Mouse (Mus musculus) inflammation-experienced regulatory T-cells, adult 6 months (primary cell): ENCODE measurements around the gene Susd4. TPM values are rescaled to one million over a fixed set of nuclear protein-coding genes. Genes with fewer than 3 reads are reported as not detected.

ENCODE experiments used
- ATAC-seq: one replicate; pipeline ENCODE4 v1.8.0; 2017
- polyA plus RNA-seq, 3 experiments: library from polyadenylated mRNA; unstranded; fragments of 100-300 nt; shearing (Covaris generic); gene quantifications; one replicate each; pipeline ENCODE4 v1.2.1; 2017

Gene Susd4
- polyA plus RNA-seq, 3 experiments from 2014 or later = 3.9 to 5.5 TPM; not detected in 1

DNA sequence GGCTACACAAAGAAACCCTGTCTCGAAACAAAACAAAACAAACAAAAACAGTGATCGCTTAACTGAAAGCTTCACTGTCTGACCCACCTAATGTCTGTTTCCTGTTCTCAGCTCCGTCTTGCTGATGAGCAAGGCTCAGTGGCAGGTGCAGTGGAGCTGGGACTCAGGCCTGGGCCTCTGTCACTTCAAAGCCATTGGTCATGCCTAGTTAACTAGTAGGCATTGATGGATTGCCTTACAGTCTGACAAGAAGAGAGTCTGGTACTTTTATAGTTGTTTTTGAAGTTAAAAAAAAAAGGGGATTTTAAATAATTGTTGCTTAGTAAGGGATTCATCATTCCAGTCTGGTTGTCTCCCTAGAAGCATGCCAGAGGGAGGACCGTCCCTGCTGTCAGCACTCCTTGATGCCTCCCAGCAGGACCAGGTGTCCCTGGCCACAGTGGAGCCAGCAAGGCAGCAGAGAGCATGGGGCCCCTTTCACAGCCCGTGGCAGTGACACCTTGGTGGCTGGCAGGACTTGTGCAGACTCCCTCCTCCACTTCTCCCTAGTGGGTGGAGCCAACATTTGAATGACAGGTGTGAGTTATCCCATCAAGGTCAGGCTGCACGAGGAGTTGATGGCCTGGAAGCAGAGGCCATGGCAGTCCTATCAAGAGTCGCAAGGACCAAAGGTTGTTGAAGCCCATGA is 98.2 kb downstream of the Susd4 start:
- ATAC-seq = no peak

DNA sequence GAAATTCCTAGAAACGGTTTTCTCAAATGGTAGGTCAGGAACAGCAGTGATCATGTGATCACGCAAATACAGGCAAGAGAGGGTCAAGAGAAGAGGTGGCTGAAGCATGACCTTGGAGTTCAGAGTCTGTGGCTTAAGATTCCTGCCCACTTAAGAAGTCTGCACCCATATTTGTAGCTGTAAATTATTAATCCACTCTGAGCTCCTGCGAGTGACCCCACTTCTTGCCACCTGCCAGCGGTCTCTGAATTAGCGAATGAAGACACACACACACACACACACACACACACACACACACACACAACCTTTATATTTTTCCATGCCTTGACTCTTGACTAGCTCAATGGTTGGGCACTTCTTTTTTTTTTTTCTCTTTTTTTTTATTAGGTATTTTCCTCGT is 99.7 kb downstream of the Susd4 start:
- ATAC-seq = no peak

DNA sequence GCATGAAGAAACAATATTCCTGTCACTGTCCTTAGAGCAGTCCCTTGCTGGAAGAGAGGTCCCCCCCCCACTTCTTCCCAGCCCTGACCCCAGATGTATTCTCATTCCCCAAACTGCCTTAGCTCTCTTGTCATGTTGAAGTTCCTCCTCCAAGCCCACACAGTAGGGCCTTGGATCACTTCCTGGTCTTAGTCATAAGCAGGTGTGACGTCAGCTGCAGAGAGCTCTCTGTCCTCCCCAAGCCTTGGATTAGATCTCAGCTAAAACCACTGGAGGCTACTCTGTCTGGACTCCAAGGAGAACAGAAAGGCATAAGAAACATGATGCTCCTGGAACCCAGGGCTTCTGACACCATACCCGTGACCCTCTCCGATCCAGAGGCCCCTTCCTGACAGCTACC is 104.2 kb downstream of the Susd4 start:
- no peak for ATAC-seq

DNA sequence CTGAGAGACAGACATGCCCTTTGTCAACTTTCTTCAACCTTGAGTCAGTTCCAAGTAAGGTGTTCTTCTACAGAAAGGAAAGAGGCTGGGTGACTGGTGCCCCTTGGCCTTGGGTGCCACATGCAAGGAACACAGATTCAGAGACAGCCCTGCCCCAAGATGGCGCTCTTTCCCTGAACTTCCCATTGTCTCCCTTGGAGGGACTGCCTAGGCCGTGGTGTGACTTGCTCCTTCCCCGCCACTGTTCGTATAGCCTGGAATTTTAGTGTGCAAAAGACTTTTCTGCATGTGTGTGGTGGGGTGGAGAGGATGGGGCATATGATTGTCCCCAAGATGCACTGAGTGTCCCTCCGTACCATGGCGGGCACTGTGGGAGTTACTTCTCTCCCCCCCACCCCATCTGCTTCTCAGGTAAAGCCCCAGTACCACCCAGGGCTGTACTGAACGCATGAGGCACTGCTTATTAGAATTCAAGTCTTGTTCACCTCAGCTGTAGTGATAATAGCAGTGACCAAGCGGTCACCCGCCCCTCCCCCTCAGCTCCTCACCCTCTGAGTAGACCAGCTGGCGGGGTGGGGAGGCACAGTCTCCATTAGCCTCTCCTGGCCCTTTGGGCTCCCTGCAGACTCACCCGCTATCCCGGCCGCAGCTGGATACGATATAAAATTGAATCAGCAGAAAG is 104.9 kb downstream of the Susd4 start:
- ATAC-seq = no peak

DNA sequence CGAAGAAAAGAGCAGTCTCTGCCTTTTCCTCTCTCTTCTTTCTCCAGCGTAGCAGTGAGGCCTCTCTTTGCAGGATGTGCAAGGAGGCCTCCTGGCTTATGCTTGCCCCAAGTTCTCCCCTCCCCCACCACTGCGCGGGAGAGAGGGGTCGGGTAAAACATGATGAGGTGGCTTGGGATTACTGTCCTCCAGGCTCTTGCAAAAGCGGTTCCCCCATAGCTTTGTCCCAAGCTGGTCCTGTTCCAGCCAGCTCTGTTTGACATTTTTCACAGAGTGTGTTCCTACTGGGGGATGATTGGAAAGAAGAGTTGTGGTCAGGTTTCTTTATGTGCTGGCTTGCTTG is 105.4 kb downstream of the Susd4 start:
- ATAC-seq = no peak

DNA sequence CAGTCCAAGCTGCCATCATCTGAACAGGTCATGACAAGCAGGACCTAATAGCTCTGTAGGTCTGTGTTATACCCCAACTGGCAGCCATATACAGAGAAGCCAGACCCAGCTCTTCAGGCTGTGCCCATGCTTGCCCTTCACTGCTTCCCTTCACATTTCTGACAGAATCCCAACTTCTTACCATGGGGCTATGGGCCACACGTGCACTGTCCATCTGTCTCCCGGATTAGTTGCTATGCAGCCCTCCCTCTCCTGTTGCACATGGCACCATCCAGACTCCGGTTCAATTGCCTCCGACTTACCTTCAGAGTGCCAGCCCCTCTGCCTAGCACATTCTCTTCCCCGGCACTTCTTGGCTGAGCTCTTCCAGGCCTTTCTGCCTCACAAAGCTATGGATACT is 114.5 kb downstream of the Susd4 start:
- no peak for ATAC-seq

DNA sequence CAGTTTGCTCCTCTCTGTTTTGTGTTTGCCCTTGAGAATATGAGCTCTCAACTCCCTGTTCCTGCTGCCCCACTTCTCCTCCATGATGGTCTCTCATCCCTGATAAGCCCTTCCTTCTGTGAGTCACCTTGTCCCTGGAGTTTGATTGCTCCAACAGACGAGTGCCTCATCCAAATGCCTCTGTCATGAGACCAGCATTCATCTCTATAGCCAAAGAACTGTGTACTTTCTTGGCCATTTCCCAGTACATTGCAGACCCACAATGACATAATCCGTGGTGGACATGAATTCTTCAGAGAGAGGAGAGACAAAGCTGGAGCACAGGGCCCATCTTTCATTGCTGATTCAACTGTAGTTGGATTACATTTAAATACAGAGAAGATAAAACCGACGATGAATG is 115.1 kb downstream of the Susd4 start:
- ATAC-seq = no peak

DNA sequence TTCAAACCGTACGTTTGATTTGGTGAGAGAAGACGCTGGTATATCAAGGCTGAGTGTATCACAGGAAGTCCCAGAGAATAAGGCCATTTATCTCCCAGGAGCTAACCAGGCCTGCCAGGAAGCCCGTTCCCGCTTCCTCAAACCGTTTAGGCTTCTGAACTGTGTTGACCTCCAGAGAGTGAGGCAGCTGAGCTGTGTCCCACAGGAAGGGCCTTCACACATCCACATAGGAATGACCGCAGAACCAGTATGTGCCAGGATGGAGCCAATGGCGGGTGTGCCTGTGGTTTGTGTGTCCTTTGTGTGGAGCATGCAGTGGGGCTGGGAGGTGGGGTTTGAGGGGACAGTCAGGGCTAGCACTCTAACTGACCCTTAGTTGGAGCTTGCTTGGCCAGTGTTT is 117.6 kb downstream of the Susd4 start:
- no peak for ATAC-seq

DNA sequence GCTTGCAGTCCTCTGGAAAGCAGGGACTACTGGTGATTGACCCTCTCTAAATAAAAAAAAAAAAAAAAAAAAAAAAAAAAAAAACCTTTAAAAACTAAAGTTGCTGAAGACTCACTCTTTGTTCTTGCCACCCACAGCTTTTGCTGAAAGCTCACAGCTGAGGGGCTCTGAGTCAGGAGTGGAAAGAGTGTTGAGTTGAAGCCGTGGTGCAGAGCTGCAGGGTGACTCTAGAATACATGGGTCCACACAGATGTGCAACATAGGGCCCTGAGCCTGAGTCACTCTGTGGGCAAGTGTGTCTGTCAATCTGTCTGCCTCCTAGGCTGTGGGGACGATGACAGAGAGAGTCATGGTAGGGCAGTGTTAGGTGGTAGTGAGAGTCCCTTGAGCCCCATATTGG is 119.0 kb downstream of the Susd4 start:
- ATAC-seq = no peak

DNA sequence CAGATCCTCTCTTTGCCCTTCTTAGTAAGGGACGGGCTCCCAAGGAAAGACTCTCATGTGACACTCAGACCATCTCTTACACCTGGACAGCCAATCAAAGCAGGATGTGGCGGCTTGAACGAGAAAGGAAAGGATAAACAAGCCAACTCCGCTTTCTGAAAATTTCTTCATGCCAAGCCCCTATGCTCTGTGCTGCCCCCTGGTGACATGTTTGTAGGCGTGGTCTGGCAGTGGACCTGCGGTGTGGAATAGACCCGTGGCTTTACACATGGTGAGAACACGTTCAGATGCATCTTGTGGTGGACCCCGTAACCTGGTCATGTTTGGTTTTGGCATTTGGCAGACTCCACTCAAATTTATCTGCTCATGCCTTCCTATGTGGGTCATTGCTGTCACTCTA is 132.0 kb downstream of the Susd4 start:
- no peak for ATAC-seq

DNA sequence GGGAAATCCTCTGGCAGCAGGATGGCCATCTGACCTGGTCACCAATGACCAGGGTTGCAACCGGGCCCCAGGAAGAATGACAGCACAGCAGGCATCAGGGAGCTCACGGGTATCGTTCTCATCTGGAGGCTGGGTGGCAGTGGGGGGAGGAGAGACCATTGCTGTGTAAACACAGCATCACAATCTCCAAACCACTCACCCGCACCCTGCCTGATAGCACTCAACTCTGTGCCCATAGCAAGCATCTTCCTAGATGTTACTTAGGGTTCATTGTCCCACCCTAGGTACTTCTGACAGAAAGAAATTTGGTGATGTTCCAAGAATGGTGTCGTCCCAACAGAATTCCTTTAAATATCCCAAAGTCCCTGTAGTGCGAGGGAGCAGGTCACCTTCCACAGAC is 133.4 kb downstream of the Susd4 start:
- no peak for ATAC-seq

DNA sequence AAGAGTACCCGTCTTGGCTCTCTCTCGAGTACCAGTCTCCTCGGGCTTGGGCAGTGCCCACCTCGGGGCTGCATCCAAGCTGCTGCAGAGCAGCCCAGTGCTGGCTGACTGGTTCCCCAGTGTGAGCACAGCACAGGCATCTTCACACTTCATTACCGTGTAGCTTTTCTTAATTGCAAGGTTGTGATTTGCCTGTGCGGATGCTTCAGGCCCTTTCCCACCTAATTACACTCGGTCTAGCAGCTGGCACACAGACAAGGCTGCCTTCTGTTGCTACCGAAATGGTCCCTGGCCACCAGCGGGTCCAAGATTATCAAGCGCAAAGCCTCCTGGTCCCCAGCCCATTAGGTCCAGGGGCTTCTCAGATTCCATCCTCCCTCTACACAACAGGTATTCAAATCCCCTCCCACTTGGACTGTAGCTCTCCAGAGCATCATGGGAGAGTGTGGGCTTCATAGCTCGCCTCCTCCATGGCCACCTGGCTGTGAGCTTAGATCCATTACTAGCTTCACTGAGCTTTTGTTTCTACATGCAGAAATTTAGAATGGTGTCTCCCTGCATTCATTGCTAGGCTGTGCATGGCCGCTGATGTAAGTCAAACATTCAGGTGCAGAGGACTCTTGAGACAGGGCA is 134.0 kb downstream of the Susd4 start:
- no peak for ATAC-seq

DNA sequence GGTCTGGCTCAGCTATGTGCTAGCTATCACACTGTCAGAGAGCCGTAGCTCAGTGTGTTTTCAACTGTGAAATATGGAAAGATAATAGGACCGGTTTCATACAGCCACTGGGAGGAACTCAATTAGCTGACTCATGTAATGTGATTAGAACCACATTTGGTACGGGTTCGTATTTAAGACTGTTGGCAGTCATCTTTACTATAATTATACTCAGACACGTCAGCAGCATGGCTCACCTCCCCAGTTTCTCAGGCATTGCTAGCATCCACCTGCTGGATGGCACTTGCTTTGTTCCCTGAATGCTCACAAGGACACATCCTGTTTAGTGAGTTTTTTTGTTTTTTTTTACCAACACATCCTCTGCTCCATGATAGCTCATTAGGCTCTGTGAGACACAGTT is 138.4 kb downstream of the Susd4 start:
- ATAC-seq = no peak

DNA sequence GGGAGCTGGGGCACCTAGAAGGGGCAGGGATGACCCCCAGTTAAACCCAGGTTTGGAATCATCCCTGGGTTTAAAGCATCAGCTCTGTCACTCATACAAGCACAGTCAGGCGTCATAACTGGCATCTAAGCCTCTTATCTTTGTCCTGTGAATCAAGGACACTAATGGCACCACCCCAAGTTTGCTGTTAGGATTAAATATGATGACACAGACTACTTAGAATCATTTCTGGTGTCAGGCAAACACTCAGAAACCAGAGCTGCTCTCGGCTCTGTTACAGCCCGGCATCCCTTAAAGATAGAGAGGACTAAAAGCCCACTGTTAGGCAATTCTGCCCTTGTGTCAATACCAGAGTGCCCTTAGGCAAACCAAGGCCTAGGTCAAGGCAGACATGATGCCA is 139.2 kb downstream of the Susd4 start:
- no peak for ATAC-seq

DNA sequence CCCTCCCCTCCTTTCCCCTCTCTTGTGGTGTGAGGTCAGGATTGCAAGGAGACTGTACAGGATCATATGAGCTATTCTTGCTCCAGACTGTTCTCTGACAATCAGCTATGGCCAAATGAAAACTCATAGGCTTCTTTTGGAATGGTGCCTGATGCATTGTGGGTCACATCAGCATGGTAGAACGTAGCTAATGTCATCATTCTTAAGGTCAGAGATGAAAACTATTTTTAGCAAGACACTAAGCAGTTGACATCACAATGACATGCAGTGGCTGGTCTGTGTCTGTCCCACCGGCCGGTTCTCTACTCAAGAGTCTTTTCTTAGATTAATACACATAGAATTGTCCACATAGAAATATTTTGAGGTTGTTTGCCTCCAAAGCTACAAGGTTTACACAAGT is 142.0 kb downstream of the Susd4 start:
- no peak for ATAC-seq

DNA sequence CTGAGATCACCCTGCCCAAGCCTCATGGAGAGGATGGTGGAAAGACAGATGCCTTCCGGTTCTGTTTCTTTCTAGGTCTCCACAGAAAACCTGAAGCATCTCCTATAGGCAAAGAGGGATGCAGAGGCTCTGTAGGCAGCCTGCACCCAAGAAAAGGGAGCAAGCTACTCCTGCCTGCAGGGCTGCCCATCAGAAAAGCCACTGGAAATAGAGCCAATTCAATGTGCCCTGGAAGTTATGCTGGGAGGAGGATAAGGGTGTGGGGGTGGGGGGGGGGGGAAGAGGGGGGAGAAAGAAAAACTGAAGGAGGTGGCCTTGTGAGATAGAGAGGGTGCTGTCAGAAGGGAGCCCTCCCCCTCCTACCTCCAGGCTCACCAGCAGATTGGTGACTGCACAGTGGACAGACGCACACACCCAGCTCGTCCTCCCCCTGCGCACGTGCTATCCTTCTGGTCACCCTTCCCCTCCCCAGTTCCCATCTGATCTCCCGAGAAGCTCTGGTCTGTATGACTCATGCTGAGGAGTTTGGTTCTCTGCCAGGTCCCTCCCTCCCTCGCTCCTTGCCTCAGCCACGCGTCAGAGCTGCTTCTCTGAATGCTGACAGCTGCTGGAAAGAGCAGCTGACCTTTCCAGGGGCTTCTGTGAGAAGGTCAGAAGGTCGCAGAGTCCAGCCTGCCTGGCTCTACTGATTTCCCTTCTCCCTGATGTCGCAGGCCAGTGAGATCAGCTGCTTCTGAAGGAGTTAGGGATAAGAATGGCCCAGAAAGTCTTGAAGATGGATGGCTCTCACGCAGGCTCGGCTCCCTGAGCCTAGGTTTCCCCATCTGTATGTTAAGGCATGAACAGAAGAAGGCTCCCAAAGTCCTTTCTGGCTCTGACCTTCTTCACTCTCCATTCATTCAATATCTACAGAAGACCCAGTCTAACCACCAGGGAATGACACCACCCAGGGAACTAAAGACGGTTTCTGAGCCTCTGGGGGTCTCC is 144.7 kb downstream of the Susd4 start:
- ATAC-seq = no peak

DNA sequence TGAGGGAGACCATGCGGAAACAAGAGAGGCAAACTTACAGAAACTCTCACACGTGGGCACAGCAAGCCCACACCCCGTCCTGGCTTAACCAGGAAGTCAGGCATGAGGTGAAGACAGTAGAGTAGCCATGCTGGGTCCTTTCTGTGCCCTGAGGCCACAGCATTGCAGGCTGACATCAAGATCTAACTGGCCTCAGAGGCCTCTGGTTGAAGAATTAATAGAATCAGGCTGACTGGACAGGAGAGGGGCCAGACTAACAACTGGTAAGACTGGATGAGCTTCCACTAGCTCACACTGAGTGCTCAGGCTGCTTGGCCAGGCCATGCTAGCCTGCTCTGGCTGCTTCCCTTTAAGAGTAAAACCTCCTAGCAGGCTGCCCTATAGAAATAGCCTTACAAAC is 145.4 kb downstream of the Susd4 start:
- no peak for ATAC-seq

DNA sequence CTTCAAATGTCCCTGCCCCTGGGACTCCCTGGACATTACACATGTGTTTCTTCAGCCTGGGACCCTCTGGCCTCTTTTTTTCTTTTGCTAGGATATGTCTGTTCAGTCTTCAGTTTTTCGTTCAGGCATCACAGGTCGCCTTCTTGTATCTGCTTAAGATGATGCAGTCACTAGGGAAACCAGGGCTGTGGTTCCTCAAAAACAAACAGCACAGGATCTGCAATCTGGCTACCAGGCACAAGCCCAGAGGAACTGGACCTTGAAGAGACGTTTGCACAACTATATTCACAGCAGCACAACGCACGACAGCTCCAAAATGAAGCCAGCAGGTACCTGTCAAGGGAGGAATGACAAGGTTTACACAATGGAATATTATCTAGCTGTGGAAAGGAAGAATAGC is 145.9 kb downstream of the Susd4 start:
- ATAC-seq = no peak

DNA sequence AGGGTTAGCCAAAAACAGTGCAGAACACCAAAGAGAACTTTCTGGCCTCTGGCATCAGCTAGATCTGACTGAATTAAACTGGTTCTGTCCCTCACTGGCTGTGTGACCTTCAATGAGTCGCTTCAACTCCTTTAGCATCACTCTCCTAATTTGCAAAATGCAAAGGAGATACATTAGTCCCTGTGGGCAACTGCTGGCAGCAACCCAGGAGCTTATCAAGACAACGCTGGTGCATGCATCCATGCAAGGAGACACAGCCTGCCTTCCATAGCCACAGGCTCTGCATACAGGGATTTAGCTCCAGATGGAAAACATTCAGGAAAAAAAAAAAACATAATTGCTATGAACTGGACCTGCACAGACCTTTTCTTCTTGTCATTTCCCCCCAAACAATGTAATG is 148.9 kb downstream of the Susd4 start:
- ATAC-seq = no peak

DNA sequence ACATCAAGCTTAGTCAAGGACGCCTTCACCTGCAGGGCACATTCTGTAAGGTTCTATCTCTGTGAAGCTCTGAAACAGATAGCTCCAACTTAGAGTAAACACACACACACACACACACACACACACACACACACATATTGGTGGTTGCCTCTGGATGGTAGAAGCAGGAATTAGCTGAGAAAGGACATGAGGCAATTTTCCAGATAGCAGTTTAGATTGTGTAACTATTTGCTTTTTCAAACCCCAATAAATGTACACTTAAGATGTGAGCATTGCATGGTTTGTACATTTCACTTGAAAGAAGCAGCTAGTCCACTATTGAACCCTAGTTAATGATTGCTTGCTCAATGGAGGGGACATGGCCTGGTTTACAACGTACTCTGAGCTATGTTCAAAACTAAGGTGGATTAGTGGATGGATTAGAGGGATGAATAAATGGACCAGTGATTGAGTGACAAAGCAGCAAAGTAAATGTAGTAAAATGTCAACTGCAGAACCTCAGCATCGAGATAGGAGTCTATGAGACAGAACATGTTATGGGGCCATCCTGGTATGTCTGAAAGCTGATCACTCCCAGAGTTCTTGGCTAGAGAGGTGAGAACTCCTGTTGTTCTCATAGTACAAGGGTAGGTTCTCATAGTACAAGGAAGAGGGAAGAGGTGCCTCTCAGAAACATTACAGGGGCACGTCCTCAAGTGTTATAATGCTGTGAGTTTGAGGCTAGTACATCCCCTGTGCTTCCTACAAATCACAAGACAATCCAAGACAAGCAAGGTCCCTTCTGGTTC is 150.7 kb downstream of the Susd4 start:
- no peak for ATAC-seq

DNA sequence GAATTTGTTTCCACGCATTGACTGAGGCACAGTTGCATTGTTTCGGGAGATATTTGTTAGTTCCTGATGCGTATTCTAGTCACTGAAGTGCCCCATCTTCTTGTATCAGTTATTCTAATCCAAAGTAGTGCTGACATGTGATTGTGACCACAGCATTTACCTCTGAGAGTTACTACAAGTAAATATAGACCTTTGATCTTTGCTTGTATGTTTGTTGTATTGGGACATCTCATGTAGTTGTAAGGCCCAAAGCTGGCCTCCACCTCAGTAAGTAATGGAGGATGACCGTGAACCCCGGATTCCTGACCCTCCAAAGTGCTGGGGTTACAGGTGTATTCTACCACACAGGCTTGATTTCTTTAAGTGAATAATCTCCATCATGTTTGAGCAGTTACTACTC is 152.5 kb downstream of the Susd4 start:
- ATAC-seq = no peak

DNA sequence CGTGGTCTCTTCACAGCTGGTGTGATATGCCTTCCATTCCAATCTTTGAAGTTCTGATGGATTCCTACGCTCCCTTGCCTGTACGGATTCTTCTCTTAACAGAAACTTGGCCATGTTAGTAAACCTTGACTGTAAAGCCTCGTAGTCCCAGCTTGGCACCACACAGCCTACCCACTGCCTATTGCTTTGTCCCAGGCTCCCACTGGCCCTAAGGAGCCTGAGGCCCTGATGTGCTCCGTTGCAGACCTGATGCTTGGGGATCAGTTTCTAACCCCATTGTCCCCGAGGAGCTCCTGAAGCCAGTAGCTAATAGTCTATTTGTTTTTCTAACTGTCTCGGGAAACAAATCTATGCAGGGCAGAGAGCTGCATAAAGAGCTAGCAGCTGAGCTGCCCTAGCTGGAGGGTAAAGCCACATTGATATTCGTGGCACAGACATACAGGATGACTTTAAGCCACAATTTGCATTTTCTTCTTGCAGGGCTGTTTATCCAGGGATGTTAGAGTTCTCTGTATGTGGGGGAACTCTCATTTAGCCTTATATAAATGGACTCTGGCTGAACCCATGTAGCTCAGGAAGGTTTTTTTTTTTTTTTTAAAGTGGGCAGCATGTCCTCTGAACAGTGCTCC is 155.2 kb downstream of the Susd4 start:
- ATAC-seq = no peak
